Mouse (Mus musculus) heart, embryonic 13.5 days (tissue): ENCODE results near the gene Abcc10. TPM values are rescaled to one million over a fixed set of nuclear protein-coding genes. Genes with fewer than 3 reads are reported as not detected.

Experiments
- ATAC-seq: fragments of 200-750 bp; cut with Nextera tagmentation; 2 replicates; pipeline ENCODE4 v1.8.0; 2017; ENCODE audit warnings: moderate TSS enrichment; ENCODE audit not compliant: insufficient number of reproducible peaks, low FRiP score, low TSS enrichment; ENCODE audit errors: extremely low read depth
- H3K27ac ChIP-seq: fragments of 300-500 bp; sonication (generic); replicated peaks from 2 replicates; pipeline ENCODE4 v1.5.1; 2015; ENCODE audit warnings: moderate library complexity, mild to moderate bottlenecking, inconsistent platforms
- H3K27me3 ChIP-seq: fragments of 300-500 bp; sonication (generic); replicated peaks from 2 replicates; pipeline ENCODE4 v1.6.1; 2015; ENCODE audit warnings: mild to moderate bottlenecking, inconsistent platforms
- H3K36me3 ChIP-seq: fragments of 300-500 bp; sonication (generic); 2 replicates; pipeline ENCODE4 v1.6.1; 2015; ENCODE audit warnings: mild to moderate bottlenecking, inconsistent platforms
- H3K4me1 ChIP-seq: fragments of 300-500 bp; sonication (generic); 2 replicates; pipeline ENCODE4 v1.6.1; 2015; ENCODE audit warnings: inconsistent platforms
- H3K4me2 ChIP-seq: fragments of 300-500 bp; sonication (generic); 2 replicates; pipeline ENCODE4 v1.6.1; 2015; ENCODE audit warnings: inconsistent platforms, mild to moderate bottlenecking, moderate library complexity
- H3K4me3 ChIP-seq: fragments of 300-500 bp; sonication (generic); 2 replicates; pipeline ENCODE4 v1.5.1; 2015; ENCODE audit warnings: moderate library complexity, mild to moderate bottlenecking, inconsistent platforms
- H3K9ac ChIP-seq: fragments of 300-500 bp; sonication (generic); 2 replicates; pipeline ENCODE4 v1.6.1; 2015; ENCODE audit warnings: inconsistent platforms, mild to moderate bottlenecking, moderate library complexity
- H3K9me3 ChIP-seq: fragments of 300-500 bp; sonication (generic); 2 replicates; pipeline ENCODE4 v1.6.1; 2016; ENCODE audit warnings: inconsistent platforms
- WGBS: fragments of 180-500 bp; shearing (Covaris S2); methylation state at CpG from one replicate; pipeline ENCODE4 v1.1.7; 2015; ENCODE audit warnings: mixed read lengths; 5-methylcytosine and 5-hydroxymethylcytosine counted together
- polyA plus RNA-seq: library from polyadenylated mRNA; unstranded; fragments of >200 nt; fragmentation: Nextera tagmentation; extraction: Ambion mirVana; gene quantifications from 2 replicates; pipeline ENCODE4 v1.2.1, GENCODE M21; 2015

Abcc10 gene
- polyA plus RNA-seq, 1 experiment from 2014 or later, result 4.9 TPM

DNA sequence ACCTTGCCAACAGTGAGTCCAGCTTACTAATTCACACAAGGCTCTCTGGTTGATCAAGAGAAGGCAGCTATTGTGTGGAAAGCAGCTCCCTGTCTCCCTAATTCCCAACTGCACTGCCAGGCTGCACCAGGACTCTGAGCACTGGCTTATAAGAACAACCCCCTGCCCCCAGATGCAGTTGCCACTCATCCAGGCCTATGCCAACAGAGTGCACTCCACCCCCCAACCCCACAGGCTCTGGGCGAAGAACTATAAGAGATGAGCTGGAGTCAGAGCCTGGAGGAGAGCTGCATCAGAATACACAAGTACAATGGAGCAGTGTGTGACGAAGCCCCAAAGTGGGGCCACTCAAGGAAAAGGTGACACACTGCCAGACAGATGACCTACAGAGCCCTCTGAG, 56.1 kb downstream of the Abcc10 start:
- no peaks in the 10 kb centered on the region for H3K9me3 ChIP-seq
- H3K4me3 ChIP-seq, result no peak overlapping the region
- WGBS, result 79% methylated on average over 2 of the region's 2 CpGs
- no peak overlapping the region for H3K27ac ChIP-seq
- H3K4me1 ChIP-seq, result peaks cover 72% of the 10 kb centered on the region
- H3K36me3 ChIP-seq, result peaks cover 70% of the 10 kb centered on the region
- ATAC-seq, result no peak
- H3K4me2 ChIP-seq, result no peak overlapping the region
- H3K27me3 ChIP-seq, result no peaks in the 10 kb centered on the region
- H3K9ac ChIP-seq, result no peak overlapping the region

DNA sequence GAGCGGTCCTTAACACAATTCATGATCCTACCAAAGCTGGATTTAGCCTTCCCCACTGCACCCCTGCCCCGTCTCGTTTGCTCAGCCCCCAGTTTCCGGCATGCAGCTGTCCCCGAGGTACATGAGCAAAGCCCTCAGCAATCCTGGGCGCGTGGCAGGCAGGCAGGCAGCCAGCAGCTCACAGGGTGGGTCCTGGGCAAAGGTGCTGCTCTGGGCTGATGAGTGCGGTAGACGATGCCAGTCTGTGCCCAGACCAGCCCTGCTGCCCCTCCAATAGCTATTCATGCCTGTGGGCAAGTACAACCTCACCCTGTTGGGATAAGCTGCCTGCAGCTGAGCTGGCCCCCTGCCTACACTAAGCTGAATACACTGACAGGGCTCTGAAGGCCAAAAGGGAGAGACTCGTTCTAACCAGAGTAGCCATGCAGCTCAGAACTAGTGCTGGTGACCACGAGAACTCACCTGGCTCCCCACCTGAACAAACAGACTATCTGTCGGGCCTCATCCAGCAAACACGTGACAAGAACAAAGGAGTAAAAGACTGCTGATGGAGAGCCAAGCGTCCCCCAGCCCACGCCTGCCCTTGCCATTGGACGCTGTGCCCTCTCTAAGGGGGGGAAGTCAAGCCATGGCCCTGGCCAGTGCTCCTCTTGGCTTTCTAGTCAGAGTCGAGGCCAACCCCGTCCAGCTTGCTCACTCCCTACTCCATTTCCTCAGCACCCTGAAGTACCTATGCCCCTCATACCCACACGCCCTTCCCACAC, 58.2 kb downstream of the Abcc10 start:
- H3K4me3 ChIP-seq, result no peak overlapping the region
- no peaks in the 10 kb centered on the region for H3K9me3 ChIP-seq
- no peaks in the 10 kb centered on the region for H3K27me3 ChIP-seq
- peak overlapping the region; percentile 28 for H3K9ac ChIP-seq
- H3K27ac ChIP-seq, result no peak overlapping the region
- no peak overlapping the region for H3K4me2 ChIP-seq
- peaks cover 66% of the 10 kb centered on the region for H3K4me1 ChIP-seq
- peaks cover 76% of the 10 kb centered on the region for H3K36me3 ChIP-seq
- WGBS, result 83% methylated on average over 19 of the region's 19 CpGs
- ATAC-seq, result no peak

DNA sequence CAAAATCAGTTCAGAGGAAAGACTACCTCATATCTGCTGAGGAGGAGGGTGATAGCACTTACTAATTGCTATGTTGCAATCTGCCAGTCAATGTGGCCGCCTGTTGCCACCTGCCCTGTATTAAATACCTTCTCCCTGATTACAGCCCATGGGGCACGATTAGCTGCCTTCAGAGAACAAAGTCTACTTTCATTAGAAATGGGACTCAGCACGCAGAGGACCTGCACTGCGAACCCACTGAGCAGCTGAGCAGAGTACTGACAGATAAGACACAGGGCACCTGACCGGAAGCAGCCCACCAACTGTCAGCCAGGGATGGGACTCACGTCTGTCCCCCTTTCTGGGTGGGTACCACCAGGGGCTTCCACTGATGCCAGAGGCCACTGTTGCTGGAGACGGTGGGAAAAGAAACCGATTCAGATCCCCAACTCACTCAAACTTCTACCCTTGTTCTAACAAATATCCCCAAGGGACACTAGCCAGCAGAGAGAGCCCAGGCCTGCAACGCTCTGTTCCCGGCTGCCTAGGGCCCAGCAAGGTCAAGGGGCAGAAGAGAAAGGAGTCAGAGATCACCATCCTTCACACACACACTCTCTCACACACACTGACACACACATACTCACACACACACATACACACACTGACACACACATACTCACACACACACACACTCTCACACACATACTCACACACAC, 60.0 kb downstream of the Abcc10 start:
- no peak for ATAC-seq
- 60% methylated on average over 10 of the region's 10 CpGs for WGBS
- Histone ChIP-seq H3K9ac (no peak overlapping the region; the same call in 1 of the 2 replicates), H3K27ac (no peak overlapping the region), H3K27me3 (no peaks in the 10 kb centered on the region), H3K4me1 (peaks cover 48% of the 10 kb centered on the region), H3K4me2 (no peak overlapping the region), H3K9me3 (no peaks in the 10 kb centered on the region), H3K36me3 (peaks cover 81% of the 10 kb centered on the region), H3K4me3 (no peak overlapping the region)

DNA sequence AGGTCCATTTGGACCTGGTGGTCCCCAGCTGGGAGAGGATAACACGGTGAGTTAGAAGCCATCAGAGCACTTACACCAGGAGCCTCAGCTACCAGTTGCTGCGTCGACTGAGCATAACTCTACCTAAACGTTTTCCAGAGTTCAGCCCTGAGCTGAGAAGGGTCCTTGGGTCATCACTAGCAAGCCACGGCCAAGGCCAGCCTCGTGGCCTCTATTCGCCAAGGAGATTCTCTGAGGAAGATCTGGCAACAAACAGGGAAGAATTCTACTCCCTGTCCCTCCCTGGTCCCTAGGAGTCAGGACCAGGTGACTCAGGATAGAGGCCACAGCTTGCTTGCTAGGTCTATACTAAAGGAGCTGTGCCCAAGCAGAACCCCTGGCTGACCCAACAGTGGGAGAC, 60.6 kb downstream of the Abcc10 start:
- WGBS, result 74% methylated on average over 7 of the region's 7 CpGs
- no peak overlapping the region for H3K4me3 ChIP-seq
- H3K27ac ChIP-seq, result no peak overlapping the region
- no peak overlapping the region for H3K4me2 ChIP-seq
- peak overlapping the region; percentile 3; the same call in 1 of the 2 replicates for H3K9ac ChIP-seq
- no peaks in the 10 kb centered on the region for H3K27me3 ChIP-seq
- H3K9me3 ChIP-seq, result no peaks in the 10 kb centered on the region
- peaks cover 41% of the 10 kb centered on the region for H3K4me1 ChIP-seq
- H3K36me3 ChIP-seq, result peaks cover 83% of the 10 kb centered on the region
- no peak for ATAC-seq

DNA sequence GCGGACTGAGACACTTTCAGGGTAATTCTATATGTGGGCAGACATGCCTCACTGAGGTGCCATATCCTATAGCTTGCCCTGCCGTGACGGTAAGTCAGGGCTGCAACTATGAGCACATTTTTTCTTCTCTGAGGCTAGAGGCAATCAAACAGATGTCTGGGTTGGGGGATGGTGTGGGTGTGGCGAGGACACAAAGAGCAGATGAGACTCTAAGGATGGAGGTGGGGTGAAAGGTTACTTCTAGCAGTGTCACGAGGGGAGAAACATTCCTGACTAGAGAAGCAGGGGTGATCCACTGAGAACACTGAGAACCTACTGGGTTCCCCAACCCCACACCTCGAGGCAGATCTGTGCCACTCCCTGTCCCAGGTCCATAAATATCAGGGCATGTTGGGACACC, 61.2 kb downstream of the Abcc10 start:
- H3K4me1 ChIP-seq, result peaks cover 37% of the 10 kb centered on the region
- no peak for ATAC-seq
- H3K36me3 ChIP-seq, result peaks cover 86% of the 10 kb centered on the region
- H3K27ac ChIP-seq, result no peak overlapping the region
- H3K9me3 ChIP-seq, result no peaks in the 10 kb centered on the region
- 67% methylated on average over 6 of the region's 6 CpGs for WGBS
- H3K4me2 ChIP-seq, result no peak overlapping the region
- H3K4me3 ChIP-seq, result no peak overlapping the region
- H3K9ac ChIP-seq, result peak overlapping the region; percentile 33; the same call in 1 of the 2 replicates
- H3K27me3 ChIP-seq, result no peaks in the 10 kb centered on the region

DNA sequence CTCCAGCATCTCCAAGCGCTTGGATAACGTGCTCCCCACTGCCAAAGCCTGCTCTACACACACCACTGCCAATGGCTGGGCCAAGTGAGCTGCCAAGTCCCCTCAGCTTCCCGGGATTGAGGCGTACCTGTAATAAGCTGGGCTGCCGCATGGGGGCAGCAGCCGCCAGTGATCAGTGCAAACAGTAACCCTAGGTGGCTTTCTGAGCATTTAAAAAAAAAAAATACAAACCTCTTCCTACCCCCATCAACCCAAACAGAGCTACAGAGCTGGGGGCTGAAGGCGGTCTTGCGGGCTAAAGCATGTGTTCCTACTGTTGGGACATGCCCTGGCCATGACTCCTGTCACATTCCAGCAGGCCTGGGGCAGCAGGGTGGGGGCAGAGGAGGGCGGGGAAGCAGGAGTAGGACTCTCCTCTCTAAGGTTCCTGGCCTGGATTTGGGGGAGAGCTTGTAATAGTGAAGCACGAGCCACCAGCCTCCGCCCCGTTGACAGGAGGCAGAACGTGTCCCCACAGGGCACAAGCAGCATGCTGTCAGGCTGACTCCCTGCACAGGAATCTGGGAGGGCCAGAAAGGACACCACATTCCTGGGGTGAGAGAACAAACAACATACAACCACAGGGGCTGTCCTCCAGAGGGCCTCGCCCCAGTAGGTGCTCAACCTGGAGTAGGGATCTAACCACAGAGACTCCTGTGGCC, 62.1 kb downstream of the Abcc10 start:
- 25% methylated on average over 14 of the region's 14 CpGs for WGBS
- Histone ChIP-seq H3K9ac (0 out of 2 replicates have a peak overlapping the region, but pooled peaks have one; percentile 15), H3K4me3 (no peak overlapping the region), H3K4me1 (peaks cover 32% of the 10 kb centered on the region), H3K36me3 (peaks cover 86% of the 10 kb centered on the region), H3K27me3 (no peaks in the 10 kb centered on the region), H3K4me2 (no peak overlapping the region), H3K27ac (0 out of 2 replicates have a peak overlapping the region, but pooled peaks have one; percentile 24), H3K9me3 (no peaks in the 10 kb centered on the region)
- ATAC-seq, result no peak

DNA sequence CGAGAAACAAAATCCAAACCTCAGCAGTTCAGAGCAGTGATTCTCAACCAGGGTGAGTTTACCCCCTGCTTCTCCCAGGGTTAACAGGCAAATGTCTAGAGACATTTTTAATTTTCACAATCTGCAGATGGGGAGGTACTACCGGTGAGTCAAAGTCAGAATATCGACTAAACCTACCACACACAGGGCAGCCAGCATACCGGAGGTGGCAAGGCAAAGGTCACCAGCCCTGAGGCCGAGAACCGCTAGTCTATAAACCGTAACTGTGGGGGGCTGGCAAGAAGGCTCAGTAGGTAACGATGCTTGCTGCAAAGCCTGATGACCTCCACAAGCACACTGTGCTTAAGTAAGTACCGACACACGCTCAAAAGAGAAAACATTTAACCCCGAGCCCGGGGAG, 62.6 kb downstream of the Abcc10 start:
- H3K36me3 ChIP-seq, result peaks cover 86% of the 10 kb centered on the region
- 83% methylated on average over 12 of the region's 12 CpGs for WGBS

DNA sequence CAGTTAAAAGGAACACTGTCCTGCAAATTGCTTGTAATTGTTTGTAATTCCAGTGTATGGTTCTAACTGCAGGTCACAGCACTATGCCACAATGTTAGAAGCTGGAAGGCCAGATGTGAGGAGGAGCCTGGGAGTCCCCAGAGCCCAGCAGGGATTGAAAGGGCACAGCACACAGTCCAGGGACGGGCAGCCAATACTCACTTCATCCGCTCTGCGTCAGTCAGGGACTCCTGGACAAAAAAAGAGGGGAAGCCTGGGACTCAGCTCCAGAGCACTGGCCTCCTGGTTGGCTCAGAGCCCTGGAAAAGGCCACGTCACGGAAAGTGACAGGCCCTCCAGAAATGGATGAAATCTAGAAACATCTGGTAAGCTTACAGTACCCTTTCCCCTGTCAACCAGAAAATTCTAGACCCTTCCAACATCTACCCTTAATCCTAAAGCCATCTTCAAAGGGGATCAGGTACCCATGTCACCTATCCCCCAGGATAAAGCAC, 65.9 kb downstream of the Abcc10 start:
- H3K4me2 ChIP-seq, result no peak overlapping the region
- ATAC-seq, result no peak
- WGBS, result 81% methylated on average over 5 of the region's 5 CpGs

More for the DNA sequence above, 62.6 kb downstream of the Abcc10 start:
- Histone ChIP-seq H3K4me2 (no peak overlapping the region), H3K4me3 (no peak overlapping the region), H3K27ac (no peak overlapping the region), H3K9ac (no peak overlapping the region), H3K9me3 (no peaks in the 10 kb centered on the region), H3K27me3 (no peaks in the 10 kb centered on the region), H3K4me1 (peaks cover 32% of the 10 kb centered on the region)
- no peak for ATAC-seq

DNA sequence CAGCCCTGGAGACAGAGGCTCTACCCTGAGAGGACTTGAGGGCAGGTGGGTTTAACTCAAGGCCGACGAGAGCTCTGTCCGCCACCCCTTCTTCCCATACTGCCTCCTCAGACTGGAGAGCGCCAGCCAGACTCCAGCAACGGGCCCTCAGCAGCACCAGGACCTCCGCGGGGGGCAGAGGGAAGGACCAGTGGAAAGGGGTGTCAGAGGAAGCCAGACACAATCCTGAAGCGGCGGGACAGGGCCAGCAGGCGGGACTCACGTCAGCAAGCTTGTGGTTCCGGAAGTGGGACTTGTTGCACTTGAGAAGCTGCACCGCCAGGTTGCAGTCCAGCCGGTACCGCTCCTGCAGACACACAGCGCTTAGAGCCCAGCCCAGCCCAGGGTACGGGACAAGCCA, 68.5 kb downstream of the Abcc10 start:
- 87% methylated on average over 17 of the region's 17 CpGs for WGBS
- peaks cover 7% of the 10 kb centered on the region for H3K4me1 ChIP-seq
- H3K4me3 ChIP-seq, result no peak overlapping the region
- H3K36me3 ChIP-seq, result peaks cover 85% of the 10 kb centered on the region
- H3K27me3 ChIP-seq, result peaks cover 22% of the 10 kb centered on the region
- H3K9ac ChIP-seq, result no peak overlapping the region
- H3K4me2 ChIP-seq, result no peak overlapping the region
- no peaks in the 10 kb centered on the region for H3K9me3 ChIP-seq
- 0 out of 2 replicates have a peak overlapping the region, but pooled peaks have one; percentile 24 for H3K27ac ChIP-seq
- no peak for ATAC-seq

More for the DNA sequence above, 65.9 kb downstream of the Abcc10 start:
- no peaks in the 10 kb centered on the region for H3K27me3 ChIP-seq
- no peak overlapping the region for H3K4me3 ChIP-seq
- no peak overlapping the region for H3K9ac ChIP-seq
- H3K27ac ChIP-seq, result no peak overlapping the region; the same call in 1 of the 2 replicates
- peaks cover 17% of the 10 kb centered on the region for H3K4me1 ChIP-seq
- H3K36me3 ChIP-seq, result peaks cover 98% of the 10 kb centered on the region
- H3K9me3 ChIP-seq, result no peaks in the 10 kb centered on the region

DNA sequence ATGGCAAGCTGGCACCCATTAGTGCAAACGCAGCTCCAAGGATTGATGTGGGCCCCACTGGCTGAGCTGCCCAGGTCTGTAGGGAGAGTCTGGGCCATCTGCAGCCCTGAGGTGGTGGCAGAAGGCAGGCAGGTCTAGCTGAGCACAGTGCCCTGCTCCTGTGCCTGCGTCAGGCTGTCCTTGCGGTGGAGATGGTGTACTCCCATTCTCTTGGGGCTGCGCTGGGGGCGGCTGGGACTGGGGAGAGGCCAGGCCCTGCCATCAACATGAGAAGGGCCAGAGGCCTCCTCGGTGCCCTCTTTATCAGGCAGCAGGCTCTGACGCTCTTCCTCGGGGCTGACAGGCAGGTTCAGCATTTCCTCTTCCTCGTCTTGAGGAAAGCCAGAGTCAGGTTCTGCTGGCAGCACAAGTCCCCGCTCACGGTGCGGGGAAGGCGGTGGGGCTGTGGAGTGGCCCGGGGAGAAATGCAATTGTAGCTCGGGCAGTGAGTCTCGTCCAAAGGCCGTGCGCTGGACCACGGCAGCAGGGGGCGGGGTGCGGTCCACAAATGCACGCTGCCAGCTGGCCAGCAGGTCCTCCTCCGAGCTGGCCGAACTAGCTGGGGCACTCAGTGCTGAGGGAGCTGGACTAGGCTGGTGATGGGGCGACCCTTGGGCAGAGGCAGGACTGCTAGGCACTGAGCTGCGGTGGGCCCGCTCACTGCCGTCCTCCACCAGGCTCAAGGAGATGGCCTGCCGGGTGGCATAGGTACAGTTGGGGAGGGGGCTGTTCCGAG, 69.7 kb downstream of the Abcc10 start:
- no peaks in the 10 kb centered on the region for H3K9me3 ChIP-seq
- H3K27me3 ChIP-seq, result peaks cover 28% of the 10 kb centered on the region
- WGBS, result 71% methylated on average over 30 of the region's 30 CpGs
- peaks cover 15% of the 10 kb centered on the region for H3K4me1 ChIP-seq
- H3K4me2 ChIP-seq, result no peak overlapping the region
- ATAC-seq, result no peak
- H3K36me3 ChIP-seq, result peaks cover 73% of the 10 kb centered on the region
- H3K27ac ChIP-seq, result peak overlapping the region; percentile 70
- no peak overlapping the region for H3K4me3 ChIP-seq
- H3K9ac ChIP-seq, result no peak overlapping the region; the same call in 1 of the 2 replicates
